17 mouse cellular contexts compared by ENCODE assay signal in the genomic region with DNA sequence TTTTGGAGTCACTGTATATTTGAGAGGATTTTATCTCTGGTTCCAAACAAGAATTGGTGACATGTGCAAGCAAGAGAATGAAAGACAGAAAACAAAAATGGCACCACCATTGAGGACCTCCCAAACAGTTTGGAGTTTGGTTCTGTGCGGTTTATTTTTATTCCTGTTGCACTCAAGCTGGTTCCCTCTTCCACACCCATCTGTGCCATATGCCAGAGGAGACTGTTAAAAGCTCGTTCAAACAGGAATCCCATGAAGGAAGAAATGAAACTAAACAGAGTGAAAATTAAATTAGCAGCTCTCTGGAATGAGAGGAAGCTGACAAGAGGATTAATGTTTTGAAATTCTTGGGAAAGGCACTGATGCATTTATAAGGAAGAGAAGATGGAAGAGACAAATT.
DNase-seq lines count a peak whose midpoint lies in the region; ATAC-seq lines count a peak whose summit lies in the region.
"Had no signal": no experiment of that assay in that cellular context is flagged by ENCODE, and none has a peak within 500 bp of the region (broad histone marks: within the 10 kb centered on the region; RNA-seq: fewer than 3 reads in every experiment).

No protein-coding gene starts in this region.

- no peaks in the 10 kb centered on the region for H3K9me3 ChIP-seq in forebrain, embryonic 13.5 days (replicated peaks)
- no peaks in the 10 kb centered on the region for H3K9me3 ChIP-seq in forebrain, embryonic 11.5 days (ENCODE audit: control insufficient read depth, low read length)
- H3K9me3 ChIP-seq: limb, embryonic 15.5 days had no signal

- DNase-seq in forebrain, embryonic 11.5 days (ENCODE audit: low spot score), result no peak
- DNase-seq in right cerebral cortex, adult 18-20 months, result peak; percentile 29
- no peak for DNase-seq in right cerebral cortex, postnatal 4 days
- peak; percentile 5 to 58 for DNase-seq in layer of hippocampus, postnatal 14 days (ENCODE audit: low spot score in 2 of 2)
- DNase-seq in urinary bladder, postnatal 10 days (ENCODE audit: low spot score), result no peak
- no peak for DNase-seq in urinary bladder, adult 2 months (ENCODE audit: low spot score)
- DNase-seq in MN1 (ENCODE audit: low spot score), result no peak
- DNase-seq: cerebellum, adult 11-12 months; cerebellum, postnatal 25 days; heart, adult 18-20 months; kidney, adult 18-20 months; kidney, postnatal 14 days; lung, postnatal 14 days; thymus, adult 18-20 months had no signal

- peak; percentile 55; the same call in 1 of the 2 replicates for ATAC-seq in forebrain, embryonic 13.5 days
- no peak for ATAC-seq in forebrain, embryonic 11.5 days (replicated peaks; ENCODE audit: low FRiP score)
- ATAC-seq: hindbrain, postnatal 0 days had no signal

- no peaks in the 10 kb centered on the region for H3K27me3 ChIP-seq in forebrain, embryonic 13.5 days
- no peaks in the 10 kb centered on the region for H3K27me3 ChIP-seq in forebrain, embryonic 11.5 days (ENCODE audit: control insufficient read depth, insufficient read depth, low read length)
- H3K27me3 ChIP-seq: limb, embryonic 15.5 days had no signal

- H3K4me1 ChIP-seq in forebrain, embryonic 13.5 days, result no peaks in the 10 kb centered on the region; the same call in 1 of the 2 replicates
- H3K4me1 ChIP-seq in forebrain, embryonic 11.5 days (replicated peaks; ENCODE audit: control insufficient read depth, insufficient read depth, low read length), result no peaks in the 10 kb centered on the region
- H3K4me1 ChIP-seq: limb, embryonic 15.5 days had no signal

- H3K4me2 ChIP-seq in forebrain, embryonic 13.5 days, result no peak overlapping the region
- H3K4me2 ChIP-seq in forebrain, embryonic 11.5 days (ENCODE audit: low read depth, low read length, severe bottlenecking), result no peak overlapping the region
- H3K4me2 ChIP-seq: limb, embryonic 15.5 days had no signal

- H3K4me3 ChIP-seq in forebrain, embryonic 13.5 days, result no peak overlapping the region
- H3K4me3 ChIP-seq in forebrain, embryonic 11.5 days (ENCODE audit: low read depth, low read length), result no peak overlapping the region
- H3K4me3 ChIP-seq: limb, embryonic 15.5 days had no signal

- no peaks in the 10 kb centered on the region for H3K36me3 ChIP-seq in forebrain, embryonic 13.5 days (ENCODE audit: poor library complexity, severe bottlenecking)
- no peaks in the 10 kb centered on the region for H3K36me3 ChIP-seq in forebrain, embryonic 11.5 days (ENCODE audit: control insufficient read depth, insufficient read depth, low read length)
- H3K36me3 ChIP-seq: limb, embryonic 15.5 days had no signal

- WGBS in forebrain, embryonic 13.5 days, result 73% methylated on average over 2 of the region's 2 CpGs
- WGBS in forebrain, embryonic 11.5 days, result 79% methylated on average over 2 of the region's 2 CpGs

- H3K27ac ChIP-seq in forebrain, embryonic 13.5 days, result no peak overlapping the region
- H3K27ac ChIP-seq in forebrain, embryonic 11.5 days (ENCODE audit: low read depth, low read length), result no peak overlapping the region
- H3K27ac ChIP-seq: hindbrain, postnatal 0 days; limb, embryonic 15.5 days had no signal

- H3K9ac ChIP-seq in forebrain, embryonic 13.5 days, result no peak overlapping the region
- no peak overlapping the region for H3K9ac ChIP-seq in forebrain, embryonic 11.5 days (ENCODE audit: low read length)
- H3K9ac ChIP-seq: limb, embryonic 15.5 days had no signal

Comparison
In these comparisons a context has a peak if more than half of its experiments do, and no peak if none do; other contexts are left out.
1. DNase-seq: peak in right cerebral cortex, adult 18-20 months (single experiment) and layer of hippocampus, postnatal 14 days (2 of 2); none in forebrain, embryonic 11.5 days (single experiment), right cerebral cortex, postnatal 4 days (single experiment), urinary bladder, postnatal 10 days (single experiment), urinary bladder, adult 2 months (single experiment) and MN1 (single experiment).